Mouse (Mus musculus): ENCODE measurements around the gene Gatad2b. TPM values are rescaled to one million over a fixed set of nuclear protein-coding genes. Genes with fewer than 3 reads are reported as not detected.

Gene Gatad2b
- 11.9 TPM for polyA plus RNA-seq (2017; shearing (Covaris generic))

GRCm38 (mm10) chr3:90292345-90293275 lies at the start of gene Gatad2b:
Gene Gatad2b, plus strand, starts transcription at chr3:90293178.

DNA sequence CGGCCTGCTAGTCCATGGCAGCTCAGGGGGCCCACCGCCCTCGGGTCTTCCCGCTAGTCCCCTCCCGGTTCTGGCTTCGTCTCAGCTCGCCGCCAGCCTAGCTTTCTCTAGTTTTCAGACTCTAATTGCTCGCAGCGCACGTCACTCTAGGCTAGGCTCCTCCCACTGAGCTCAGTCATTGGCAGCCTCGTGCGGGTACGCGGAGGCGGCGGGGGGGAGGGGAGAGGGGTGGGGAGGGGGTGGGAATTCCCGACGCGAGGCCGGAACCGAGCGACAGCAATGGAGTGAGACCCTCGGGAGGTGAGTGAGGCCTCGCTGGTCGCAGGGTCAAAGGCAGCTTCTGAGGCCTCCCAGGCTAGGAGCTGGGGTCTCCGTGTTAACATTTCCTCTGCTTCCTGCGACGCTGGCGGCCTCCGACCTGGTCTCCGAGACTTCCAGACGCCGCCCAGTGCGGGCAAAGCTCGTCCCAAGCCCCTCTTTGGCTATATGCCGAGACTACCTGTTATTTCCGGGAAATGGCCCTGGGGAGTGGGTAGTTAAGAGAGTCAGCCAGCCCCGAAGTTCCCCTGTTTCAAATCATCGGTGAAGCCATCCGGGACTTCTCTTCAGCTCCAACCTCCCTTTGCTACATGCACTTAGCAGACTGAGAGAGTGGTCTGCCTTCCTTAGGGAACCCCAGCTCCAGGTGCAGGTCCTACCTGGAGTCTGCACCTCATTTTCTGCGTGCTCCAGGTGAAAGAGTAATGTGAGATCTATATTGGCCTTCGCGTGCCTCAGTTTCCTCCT lies 44.8 kb upstream of the Gatad2b start, which contains the start of gene Slc39a1:
Gene Slc39a1 (plus strand): TSS at position 213 of the 786 bp plus-strand sequence.

DNA sequence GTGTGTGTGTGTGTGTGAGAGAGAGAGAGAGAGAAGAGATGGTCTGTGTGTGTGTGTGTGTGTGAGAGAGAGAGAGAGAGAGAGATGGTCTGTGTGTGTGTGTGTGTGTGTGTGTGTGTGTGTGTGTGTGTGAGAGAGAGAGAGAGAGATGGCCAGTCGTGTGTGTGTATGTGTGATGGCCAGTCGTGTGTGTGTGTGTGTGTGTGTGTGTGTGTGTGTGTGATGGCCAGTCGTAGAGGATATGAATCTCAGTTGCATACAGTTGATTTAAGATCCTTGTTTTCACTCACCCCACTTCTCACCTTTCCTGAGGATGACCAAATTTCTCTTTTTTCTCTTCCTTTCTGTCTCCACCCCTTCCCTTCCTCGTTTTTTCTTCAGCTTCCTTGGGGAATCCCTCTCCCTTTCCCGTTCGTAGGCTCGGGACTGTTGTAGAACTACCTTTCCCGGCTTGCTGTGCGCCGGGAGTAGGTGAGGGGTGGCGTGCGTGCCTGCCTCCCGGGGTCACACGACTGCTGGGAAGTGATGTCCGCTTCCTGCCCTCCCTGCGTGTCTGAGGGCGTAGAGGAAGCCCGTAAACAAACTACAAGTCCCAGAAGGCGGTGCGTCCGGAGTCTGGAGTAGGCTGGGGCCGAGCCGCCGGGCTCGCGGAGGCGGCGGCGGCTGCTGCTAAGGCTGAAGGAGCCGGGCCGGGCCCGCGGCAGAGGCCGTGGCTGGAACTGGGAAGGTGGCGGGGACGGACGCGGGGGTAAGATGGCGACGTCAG lies 39.1 kb upstream of the Gatad2b start, which contains the start of gene Crtc2:
Gene Crtc2 (plus strand): TSS at position 511 of the 766 bp plus-strand sequence.

DNA sequence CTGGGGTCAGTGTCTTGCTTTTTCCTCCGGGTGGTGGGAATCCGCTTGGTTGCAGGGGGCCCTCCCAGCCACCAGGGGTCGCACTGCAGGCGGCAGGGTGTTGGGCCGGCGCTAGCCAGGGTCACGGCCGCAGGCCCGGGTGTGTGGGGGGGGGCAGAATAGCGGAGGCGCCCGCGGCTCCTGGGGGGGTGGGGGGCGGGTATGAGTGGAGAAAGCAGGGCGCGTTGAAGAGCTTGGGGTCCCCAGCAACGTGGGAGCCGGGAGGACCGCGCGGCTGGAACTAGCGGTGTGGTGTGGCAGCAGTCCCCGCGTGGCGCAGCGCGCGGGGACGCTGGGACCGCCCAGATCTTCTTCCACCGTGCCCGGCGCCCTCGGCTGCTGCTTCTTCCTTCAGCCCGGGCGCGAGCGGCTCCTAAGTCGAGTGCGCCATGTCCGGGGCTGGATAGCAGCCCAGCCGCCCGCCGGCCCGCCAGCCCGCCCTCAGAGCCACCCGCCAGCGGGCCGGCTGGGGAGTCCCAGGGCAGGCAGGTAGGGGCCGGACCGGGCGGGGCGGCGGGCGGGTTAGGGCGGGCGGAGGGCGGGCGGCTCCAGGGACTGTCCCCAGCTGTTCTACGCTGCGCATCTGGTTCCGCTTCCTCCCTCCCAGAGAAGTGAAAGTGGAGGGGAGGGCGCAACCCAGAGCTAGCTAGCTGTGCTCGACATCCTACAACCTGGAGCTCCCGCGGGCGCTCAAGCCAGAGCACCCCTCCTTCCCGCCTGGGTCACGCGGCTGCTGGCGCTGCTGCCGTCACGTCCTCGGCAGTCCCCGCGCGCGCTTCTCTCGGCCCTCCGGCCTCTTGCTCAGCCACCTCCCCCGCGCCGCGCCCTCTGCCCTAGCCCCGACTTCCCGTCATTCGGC lies 27.7 kb upstream of the Gatad2b start, which contains the start of gene Dennd4b:
Gene Dennd4b (plus strand): TSS at position 152 of the 898 bp plus-strand sequence.

DNA sequence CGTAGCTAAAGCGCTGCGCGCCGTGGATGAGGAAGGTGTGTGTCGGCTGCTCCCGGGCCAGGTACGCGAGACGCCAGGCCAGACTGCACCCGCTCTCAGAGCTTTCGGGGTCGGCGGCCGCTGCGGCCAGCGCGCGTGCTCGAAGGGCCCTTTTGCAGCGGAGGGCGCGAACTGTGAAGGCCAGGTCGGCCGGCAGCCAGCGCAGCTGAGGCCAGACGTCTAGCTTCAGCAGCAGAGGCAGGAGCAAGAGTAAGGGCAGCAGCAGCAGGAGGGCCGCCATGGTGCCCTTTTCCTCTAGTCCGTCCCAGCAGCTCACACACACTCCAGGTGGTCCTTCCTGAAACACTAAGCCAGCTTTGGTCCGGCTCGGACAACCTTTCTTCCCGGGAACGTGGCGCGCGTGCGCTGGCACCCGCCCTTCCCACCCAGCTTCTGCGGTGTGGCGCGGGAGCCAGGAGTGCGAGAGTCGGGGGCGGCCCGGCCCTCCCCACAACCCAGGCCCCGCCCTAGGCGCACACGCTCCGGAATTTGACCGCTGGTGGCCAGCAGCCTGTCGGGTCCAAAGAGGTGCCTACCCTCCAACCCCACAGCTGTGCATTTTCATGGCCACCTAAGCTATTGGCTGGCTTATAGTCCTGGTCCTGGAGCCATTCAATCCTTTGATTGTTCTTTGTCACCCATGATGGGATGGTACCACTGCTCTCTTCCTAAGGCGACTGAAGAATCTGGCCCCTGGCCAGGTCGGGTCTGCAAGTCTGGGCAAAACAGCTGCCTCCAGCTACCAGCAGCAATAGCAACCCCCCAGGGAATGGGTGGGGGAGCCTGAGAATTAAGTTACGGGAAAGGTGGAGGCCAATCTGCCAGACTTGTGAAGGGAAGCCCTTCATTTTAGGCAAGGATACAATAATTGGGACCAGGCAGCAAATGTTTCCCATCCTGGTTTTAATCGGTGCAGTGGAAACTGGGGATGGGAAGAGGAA lies 96.8 kb downstream of the Gatad2b start, which contains the start of gene Slc27a3:
Gene Slc27a3 (minus strand): TSS at position 428 of the 980 bp plus-strand sequence.

Other genes starting within 250 kb of the Gatad2b start
- gene 4933434E20Rik, start 241.5 kb upstream of the Gatad2b start, polyA plus RNA-seq (2017; shearing (Covaris generic)), result 134 TPM
- gene Ubap2l, start 240.6 kb upstream of the Gatad2b start, polyA plus RNA-seq (2017; shearing (Covaris generic)), result 194 TPM
- gene Tpm3, start 220.5 kb upstream of the Gatad2b start, polyA plus RNA-seq (2017; shearing (Covaris generic)), result 866 TPM
- 0.19 TPM for gene Nup210l, start 189.0 kb upstream of the Gatad2b start, polyA plus RNA-seq (2017; shearing (Covaris generic))
- gene Rps27, start 79.5 kb upstream of the Gatad2b start, polyA plus RNA-seq (2017; shearing (Covaris generic)), result 3,522 TPM
- 0.42 TPM for gene Rab13, start 79.5 kb upstream of the Gatad2b start, polyA plus RNA-seq (2017; shearing (Covaris generic))
- gene Jtb, start 61.6 kb upstream of the Gatad2b start, polyA plus RNA-seq (2017; shearing (Covaris generic)), result 130 TPM
- not detected for gene Creb3l4, start 49.7 kb upstream of the Gatad2b start, polyA plus RNA-seq (2017; shearing (Covaris generic))
- 1.9 TPM for gene Slc39a1, start 45.0 kb upstream of the Gatad2b start, polyA plus RNA-seq (2017; shearing (Covaris generic))
- 116 TPM for gene Crtc2, start 39.0 kb upstream of the Gatad2b start, polyA plus RNA-seq (2017; shearing (Covaris generic))
- gene Dennd4b, start 28.0 kb upstream of the Gatad2b start, polyA plus RNA-seq (2017; shearing (Covaris generic)), result 34.1 TPM
- not detected for gene Slc27a3, start 96.8 kb downstream of the Gatad2b start, polyA plus RNA-seq (2017; shearing (Covaris generic))
- 18.6 TPM for gene Ints3, start 140.4 kb downstream of the Gatad2b start, polyA plus RNA-seq (2017; shearing (Covaris generic))
- not detected for gene Npr1, start 172.7 kb downstream of the Gatad2b start, polyA plus RNA-seq (2017; shearing (Covaris generic))
- gene Ilf2, start 182.9 kb downstream of the Gatad2b start, polyA plus RNA-seq (2017; shearing (Covaris generic)), result 84.0 TPM
- gene Snapin, start 197.9 kb downstream of the Gatad2b start, polyA plus RNA-seq (2017; shearing (Covaris generic)), result 56.9 TPM
- gene Chtop, start 216.3 kb downstream of the Gatad2b start, polyA plus RNA-seq (2017; shearing (Covaris generic)), result 165 TPM
- gene S100a1, start 221.2 kb downstream of the Gatad2b start, polyA plus RNA-seq (2017; shearing (Covaris generic)), result 1.1 TPM
- gene S100a13, start 221.3 kb downstream of the Gatad2b start, polyA plus RNA-seq (2017; shearing (Covaris generic)), result 123 TPM
- gene S100a14, start 233.7 kb downstream of the Gatad2b start, polyA plus RNA-seq (2017; shearing (Covaris generic)), result not detected
- gene S100a16, start 244.1 kb downstream of the Gatad2b start, polyA plus RNA-seq (2017; shearing (Covaris generic)), result not detected

Data from effector memory CD4-positive, alpha-beta T cell, adult 5 months (primary cell).